Mouse (Mus musculus) 3T3-L1 (cell line): Measurements from ENCODE around the gene Ide.

Experiments used
- DNase-seq: peaks from one replicate; pipeline ENCODE4 v3.0.0-alpha.2; 2015; ENCODE audit warnings: low read depth, low spot score

The Ide gene

GRCm38 (mm10) chr19:37333357-37333756, 4.3 kb downstream of the Ide start:
- no peak for DNase-seq

- DNase-seq, result no peak
Observed at GRCm38 (mm10) chr19:37332726-37333125, 4.9 kb downstream of the Ide start.

GRCm38 (mm10) chr19:37327216-37327615, 10.4 kb downstream of the Ide start:
- no peak for DNase-seq

GRCm38 (mm10) chr19:37323566-37323965, 14.1 kb downstream of the Ide start:
- DNase-seq, result no peak

- peak; percentile 10 for DNase-seq
Observed at GRCm38 (mm10) chr19:37320802-37321619, 16.6 kb downstream of the Ide start.

GRCm38 (mm10) chr19:37317359-37317758, 20.3 kb downstream of the Ide start:
- DNase-seq, result no peak

GRCm38 (mm10) chr19:37315091-37315490, 22.6 kb downstream of the Ide start:
- DNase-seq, result no peak

- no peak for DNase-seq
Observed at GRCm38 (mm10) chr19:37311426-37311825, 26.2 kb downstream of the Ide start.

GRCm38 (mm10) chr19:37310133-37310532, 27.5 kb downstream of the Ide start:
- peak; percentile 15 for DNase-seq

GRCm38 (mm10) chr19:37308941-37309340, 28.7 kb downstream of the Ide start:
- DNase-seq, result no peak

GRCm38 (mm10) chr19:37307826-37308545, 29.7 kb downstream of the Ide start:
- DNase-seq, result no peak

GRCm38 (mm10) chr19:37306176-37306575, 31.5 kb downstream of the Ide start:
- DNase-seq, result no peak

GRCm38 (mm10) chr19:37304866-37305265, 32.8 kb downstream of the Ide start:
- no peak for DNase-seq

GRCm38 (mm10) chr19:37304006-37304405, 33.6 kb downstream of the Ide start:
- no peak for DNase-seq

GRCm38 (mm10) chr19:37301733-37302132, 35.9 kb downstream of the Ide start:
- DNase-seq, result no peak

GRCm38 (mm10) chr19:37291676-37292075, 46.0 kb downstream of the Ide start:
- no peak for DNase-seq

GRCm38 (mm10) chr19:37290906-37291305, 46.7 kb downstream of the Ide start:
- DNase-seq, result no peak

GRCm38 (mm10) chr19:37284775-37285174, 52.9 kb downstream of the Ide start:
- DNase-seq, result no peak

- DNase-seq, result no peak
Observed at GRCm38 (mm10) chr19:37283166-37283565, 54.5 kb downstream of the Ide start.

- no peak for DNase-seq
Observed at GRCm38 (mm10) chr19:37281710-37282109, 55.9 kb downstream of the Ide start.

GRCm38 (mm10) chr19:37279194-37279593, 58.5 kb downstream of the Ide start:
- DNase-seq, result no peak

GRCm38 (mm10) chr19:37275555-37275954, 62.1 kb downstream of the Ide start:
- DNase-seq, result no peak

- DNase-seq, result no peak
Observed at GRCm38 (mm10) chr19:37269106-37269505, 68.5 kb downstream of the Ide start.
